8 mouse cellular contexts compared by ENCODE assay signal in genomic region chr7:75397559-75397958, GRCm38 (mm10). TPM values are rescaled to one million over a fixed set of nuclear protein-coding genes. Genes with fewer than 3 reads are reported as not detected.
DNase-seq lines count a peak whose midpoint lies in the region.

No protein-coding gene starts in this region.

- DNase-seq in kidney, adult 18-20 months, result peak; percentile 9
- no peak for DNase-seq in kidney, adult 11 months
- DNase-seq in adrenal gland, postnatal 10 days, result peak; percentile 54
- DNase-seq in induced T-regulatory cell, adult 2 months (ENCODE audit: low read depth), result peak; percentile 63
- peak; percentile 22 for DNase-seq in mesoderm, embryonic 11.5 days (ENCODE audit: low read depth, low spot score)
- DNase-seq in B cell, adult 2 months, result no peak
- DNase-seq in cerebellum, adult 11 months, result no peak
- DNase-seq in thymus, postnatal 36 days, result no peak

RNA-seq across cellular contexts. Expression of gene Akap13, which starts 57.8 kb away (rescaled TPM):
- 10 to 100 TPM; 54.7 to 66.6 TPM for total RNA-seq in adrenal gland, postnatal 10 days (2021)

Comparison
In these comparisons a context has a peak if more than half of its experiments do, and no peak if none do; other contexts are left out.
1. DNase-seq: peak in kidney, adult 18-20 months (single experiment), adrenal gland, postnatal 10 days (single experiment), induced T-regulatory cell, adult 2 months (single experiment) and mesoderm, embryonic 11.5 days (single experiment); none in kidney, adult 11 months (single experiment), B cell, adult 2 months (0 of 2), cerebellum, adult 11 months (single experiment) and thymus, postnatal 36 days (0 of 2).